10 mouse cellular contexts compared by ENCODE assay signal in the genomic region with DNA sequence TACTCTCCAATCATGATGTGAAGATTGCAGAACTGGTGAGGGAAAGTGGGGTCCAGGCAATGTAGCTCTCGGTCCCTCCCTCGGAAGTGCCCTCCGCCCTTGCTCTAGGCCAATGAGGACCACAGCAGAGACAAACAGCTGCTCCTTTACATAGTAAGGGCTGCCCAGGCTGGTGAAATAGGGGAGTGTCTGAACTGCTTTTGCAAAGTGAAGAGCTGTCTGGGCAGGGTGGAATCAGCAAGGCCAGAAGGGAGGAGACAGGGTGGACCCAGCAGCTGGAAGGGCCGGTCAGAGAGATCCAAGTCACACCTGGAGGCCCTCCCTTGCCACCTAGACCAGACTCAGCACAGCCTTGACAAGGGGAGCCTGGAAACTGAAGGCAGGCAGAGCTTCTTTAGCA. TPM values are rescaled to one million over a fixed set of nuclear protein-coding genes. Genes with fewer than 3 reads are reported as not detected.
DNase-seq lines count a peak whose midpoint lies in the region; ATAC-seq and TF ChIP-seq lines count a peak whose summit lies in the region.
"Had no signal": no experiment of that assay in that cellular context is flagged by ENCODE, and none has a peak within 500 bp of the region (broad histone marks: within the 10 kb centered on the region; RNA-seq: fewer than 3 reads in every experiment).

No protein-coding gene starts in this region.

- H3K4me1 ChIP-seq in heart, embryonic 11.5 days (ENCODE audit: control insufficient read depth, insufficient read depth, low read length) = peaks cover 21% of the 10 kb centered on the region
- peaks cover 8% of the 10 kb centered on the region for H3K4me1 ChIP-seq in lung, embryonic 14.5 days (ENCODE audit: insufficient read depth)

- H3K9me3 ChIP-seq in heart, embryonic 11.5 days (replicated peaks; ENCODE audit: control insufficient read depth, low read length) = no peaks in the 10 kb centered on the region
- H3K9me3 ChIP-seq in lung, embryonic 14.5 days (ENCODE audit: low read depth, low read length) = no peaks in the 10 kb centered on the region
- H3K9me3 ChIP-seq: hindbrain, embryonic 12.5 days had no signal

- peak overlapping the region; percentile 25 for H3K4me2 ChIP-seq in heart, embryonic 11.5 days
- no peak overlapping the region for H3K4me2 ChIP-seq in lung, embryonic 14.5 days
- H3K4me2 ChIP-seq: hindbrain, embryonic 12.5 days had no signal

- H3K9ac ChIP-seq in heart, embryonic 11.5 days (ENCODE audit: low read depth, low read length) = 0 out of 2 replicates have a peak overlapping the region, but pooled peaks have one; percentile 24
- no peak overlapping the region for H3K9ac ChIP-seq in lung, embryonic 14.5 days
- H3K9ac ChIP-seq: hindbrain, embryonic 12.5 days had no signal

- ATAC-seq in heart, embryonic 11.5 days (replicated peaks; ENCODE audit: insufficient number of reproducible peaks, low FRiP score, low TSS enrichment) = peak; percentile 82
- ATAC-seq in lung, embryonic 14.5 days (ENCODE audit: insufficient read depth) = no peak; the same call in 1 of the 2 replicates
- no peak for ATAC-seq in activated CD4-positive, CD25-positive, alpha-beta regulatory T cell, adult 4 months
- ATAC-seq: forebrain, embryonic 16.5 days had no signal

- peak overlapping the region; percentile 57 for H3K27ac ChIP-seq in heart, embryonic 11.5 days (ENCODE audit: low read depth, low read length)
- H3K27ac ChIP-seq in lung, embryonic 14.5 days (ENCODE audit: low read depth) = peak overlapping the region; percentile 48
- H3K27ac ChIP-seq: hindbrain, embryonic 12.5 days had no signal

- no peaks in the 10 kb centered on the region for H3K27me3 ChIP-seq in heart, embryonic 11.5 days (ENCODE audit: control insufficient read depth, insufficient read depth, low read length)
- H3K27me3 ChIP-seq in lung, embryonic 14.5 days (ENCODE audit: insufficient read depth, low read length) = no peaks in the 10 kb centered on the region
- H3K27me3 ChIP-seq: hindbrain, embryonic 12.5 days had no signal

- TF ChIP-seq CTCF in lung, embryonic 14.5 days (IDR thresholded peaks at IDR 0.05; ENCODE audit: low read depth) = no peak

- WGBS in heart, embryonic 11.5 days (ENCODE audit: insufficient replicate concordance) = 52% methylated on average over 4 of the region's 4 CpGs
- 65% methylated on average over 4 of the region's 4 CpGs for WGBS in lung, embryonic 14.5 days

- DNase-seq in heart, adult 8-10 months (ENCODE audit: low spot score) = no peak
- DNase-seq in ovary, adult 18-20 months (ENCODE audit: low spot score) = peak; percentile 10
- no peak for DNase-seq in ovary, postnatal 14 days (ENCODE audit: low spot score)
- DNase-seq in lung, embryonic 14.5 days = no peak
- DNase-seq in yolk sac, embryonic 10.5 days (ENCODE audit: low spot score) = no peak
- no peak for DNase-seq in frontal cortex, postnatal 14 days (ENCODE audit: low spot score in 2 of 2)

- H3K4me3 ChIP-seq in heart, embryonic 11.5 days (ENCODE audit: low read depth, low read length) = no peak overlapping the region
- H3K4me3 ChIP-seq in lung, embryonic 14.5 days (ENCODE audit: low read depth, low read length) = no peak overlapping the region
- H3K4me3 ChIP-seq: hindbrain, embryonic 12.5 days had no signal

- no peaks in the 10 kb centered on the region for H3K36me3 ChIP-seq in heart, embryonic 11.5 days (ENCODE audit: control insufficient read depth, insufficient read depth, low read length)
- no peaks in the 10 kb centered on the region for H3K36me3 ChIP-seq in lung, embryonic 14.5 days (ENCODE audit: insufficient read depth)
- H3K36me3 ChIP-seq: hindbrain, embryonic 12.5 days had no signal

RNA-seq across cellular contexts. Expression of a gene that starts 34.9 kb away (rescaled TPM):
- 48.3 and 50.3 TPM in 2 replicates for polyA plus RNA-seq in heart, embryonic 11.5 days (2014; fragmentation: Nextera tagmentation; extraction: Ambion mirVana)
- 10 to 100 TPM; 45.2 to 53.5 (median 46.9) TPM for total RNA-seq in heart, adult 8-10 months (2022)
- 76.2 and 78.4 TPM in 2 replicates for polyA plus RNA-seq in lung, embryonic 14.5 days (2014; fragmentation: Nextera tagmentation; extraction: Ambion mirVana)
- 10 to 100 TPM; 55.7 to 62.4 TPM for polyA plus RNA-seq in activated CD4-positive, CD25-positive, alpha-beta regulatory T cell, adult 4 months (2017; shearing (Covaris generic))
